Mouse (Mus musculus): ENCODE results near the gene Fbxl8.

GRCm38 (mm10) chr8:105317941-105318340 is 53.5 kb downstream of the Fbxl8 start:
- no peak for TF ChIP-seq CTCF (IDR thresholded peaks at IDR 0.05; ENCODE audit: control insufficient read depth, insufficient read depth, insufficient read length)
- no peak for TF ChIP-seq USF1 (IDR thresholded peaks at IDR 0.05; ENCODE audit: low read depth)
- no peak for TF ChIP-seq MAX (IDR thresholded peaks at IDR 0.05)
- no peak for TF ChIP-seq FOSL1 (IDR thresholded peaks at IDR 0.05; ENCODE audit: insufficient read depth, low read length, poor library complexity, severe bottlenecking)
- no peak for TF ChIP-seq MYOD1 (IDR thresholded peaks at IDR 0.05; ENCODE audit: control insufficient read depth, insufficient read length, low read depth)
- TF ChIP-seq MYOG (IDR thresholded peaks at IDR 0.05; ENCODE audit: control insufficient read depth, extremely low read depth, insufficient read length) = no peak
